Mouse (Mus musculus) gastrocnemius, postnatal 14 days (tissue): Measurements from ENCODE around the gene Rif1. TPM values are rescaled to one million over a fixed set of nuclear protein-coding genes. Genes with fewer than 3 reads are reported as not detected.

Experiments
- DNase-seq: peaks from one replicate; pipeline ENCODE4 v3.0.0; 2021; ENCODE audit warnings: mixed read lengths
- intact Hi-C: fragments of 180-260 bp; cut with DNase I; formaldehyde crosslinking; loops from one replicate; pipeline ENCODE4 v1.15.1; 2025; ENCODE audit warnings: low total_unique reads
- long read RNA-seq, 2 experiments: library from polyadenylated mRNA; stranded (forward); transcript quantifications; one replicate each; pipeline ENCODE4 v2.0.0; 2021
- total RNA-seq, 2 experiments: library from RNA; stranded (reverse); gene quantifications; 2 replicates each; pipeline ENCODE4 v1.2.3; 2021

Gene Rif1
- 1 to 10 TPM; 7.5 to 9.3 TPM for total RNA-seq
- long read RNA-seq, experiment 1, result 0 reads
- long read RNA-seq, experiment 2, partial matches to known transcripts, result 2 of 3 reads
- long read RNA-seq, experiment 2, other reads (novel, unspliced or antisense), result 1 of 3 reads

GRCm38 (mm10) chr2:52072491-52073140, at the start of gene Rif1:
Gene Rif1, plus strand, starts transcription at chr2:52072832.
- intact Hi-C loops, result no loop called here
- peak; percentile 88 for DNase-seq

- intact Hi-C loops, result no loop called here
Measured at GRCm38 (mm10) chr2:52027061-52027460, 45.6 kb upstream of the Rif1 start.

GRCm38 (mm10) chr2:52029426-52029825, 43.2 kb upstream of the Rif1 start:
- DNase-seq, result no peak
- intact Hi-C loops, result no loop called here

More at GRCm38 (mm10) chr2:52027061-52027460, 45.6 kb upstream of the Rif1 start:
- DNase-seq, result no peak

- intact Hi-C loops, result no loop called here
Measured at GRCm38 (mm10) chr2:52031491-52031890, 41.1 kb upstream of the Rif1 start.

GRCm38 (mm10) chr2:52034601-52035000, 38.0 kb upstream of the Rif1 start:
- intact Hi-C loops, result no loop called here
- no peak for DNase-seq

More at GRCm38 (mm10) chr2:52031491-52031890, 41.1 kb upstream of the Rif1 start:
- no peak for DNase-seq

- intact Hi-C loops, result no loop called here
- no peak for DNase-seq
Measured at GRCm38 (mm10) chr2:52035144-52035543, 37.5 kb upstream of the Rif1 start.

GRCm38 (mm10) chr2:52036929-52037595, 35.6 kb upstream of the Rif1 start:
- no peak for DNase-seq
- intact Hi-C loops, result no loop called here

- intact Hi-C loops, result no loop called here
- peak; percentile 64 for DNase-seq
Measured at GRCm38 (mm10) chr2:52037882-52038281, 34.8 kb upstream of the Rif1 start, which contains the start of gene Tnfaip6. Gene Tnfaip6, plus strand, starts transcription at chr2:52038009.

- no peak for DNase-seq
- intact Hi-C loops, result no loop called here
Measured at GRCm38 (mm10) chr2:52038558-52038957, 34.1 kb upstream of the Rif1 start.

- intact Hi-C loops, result no loop called here
- no peak for DNase-seq
Measured at GRCm38 (mm10) chr2:52039083-52039801, 33.4 kb upstream of the Rif1 start.

GRCm38 (mm10) chr2:52042132-52042531, 30.5 kb upstream of the Rif1 start:
- intact Hi-C loops, result no loop called here
- DNase-seq, result no peak

- peak; percentile 8 for DNase-seq
- intact Hi-C loops, result no loop called here
Measured at GRCm38 (mm10) chr2:52042714-52043113, 29.9 kb upstream of the Rif1 start.

GRCm38 (mm10) chr2:52043485-52043884, 29.1 kb upstream of the Rif1 start:
- DNase-seq, result no peak
- intact Hi-C loops, result no loop called here

- no peak for DNase-seq
- intact Hi-C loops, result no loop called here
Measured at GRCm38 (mm10) chr2:52046032-52046431, 26.6 kb upstream of the Rif1 start.

- DNase-seq, result no peak
- intact Hi-C loops, result no loop called here
Measured at GRCm38 (mm10) chr2:52050823-52051222, 21.8 kb upstream of the Rif1 start.

GRCm38 (mm10) chr2:52052335-52052734, 20.3 kb upstream of the Rif1 start:
- intact Hi-C loops, result no loop called here
- no peak for DNase-seq

- intact Hi-C loops, result no loop called here
- no peak for DNase-seq
Measured at GRCm38 (mm10) chr2:52053502-52053901, 19.1 kb upstream of the Rif1 start.

- DNase-seq, result no peak
- intact Hi-C loops, result no loop called here
Measured at GRCm38 (mm10) chr2:52055616-52056015, 17.0 kb upstream of the Rif1 start.

GRCm38 (mm10) chr2:52057099-52057498, 15.5 kb upstream of the Rif1 start:
- intact Hi-C loops, result no loop called here
- no peak for DNase-seq

GRCm38 (mm10) chr2:52057681-52058080, 15.0 kb upstream of the Rif1 start:
- no peak for DNase-seq
- intact Hi-C loops, result no loop called here
